Mouse (Mus musculus) adrenal gland, adult 18-20 months (tissue): ENCODE measurements at regions not wholly inside any gene's neighbourhood (a gene's known extent, or its start where the extent isn't known, plus 50 kb on each side); places are given as distances from the start of the nearest gene placed in this dataset.
"Not testable (repeated sequence)": the region's sequence is repeated elsewhere in the genome, so short reads cannot be mapped to it uniquely, and the experiment has no call there.

Experiments used
- DNase-seq, 2 experiments: peaks; one replicate each; pipeline ENCODE4 v3.0.0; 2021 to 2022; ENCODE audit warnings: low spot score in 2 of 2

DNA sequence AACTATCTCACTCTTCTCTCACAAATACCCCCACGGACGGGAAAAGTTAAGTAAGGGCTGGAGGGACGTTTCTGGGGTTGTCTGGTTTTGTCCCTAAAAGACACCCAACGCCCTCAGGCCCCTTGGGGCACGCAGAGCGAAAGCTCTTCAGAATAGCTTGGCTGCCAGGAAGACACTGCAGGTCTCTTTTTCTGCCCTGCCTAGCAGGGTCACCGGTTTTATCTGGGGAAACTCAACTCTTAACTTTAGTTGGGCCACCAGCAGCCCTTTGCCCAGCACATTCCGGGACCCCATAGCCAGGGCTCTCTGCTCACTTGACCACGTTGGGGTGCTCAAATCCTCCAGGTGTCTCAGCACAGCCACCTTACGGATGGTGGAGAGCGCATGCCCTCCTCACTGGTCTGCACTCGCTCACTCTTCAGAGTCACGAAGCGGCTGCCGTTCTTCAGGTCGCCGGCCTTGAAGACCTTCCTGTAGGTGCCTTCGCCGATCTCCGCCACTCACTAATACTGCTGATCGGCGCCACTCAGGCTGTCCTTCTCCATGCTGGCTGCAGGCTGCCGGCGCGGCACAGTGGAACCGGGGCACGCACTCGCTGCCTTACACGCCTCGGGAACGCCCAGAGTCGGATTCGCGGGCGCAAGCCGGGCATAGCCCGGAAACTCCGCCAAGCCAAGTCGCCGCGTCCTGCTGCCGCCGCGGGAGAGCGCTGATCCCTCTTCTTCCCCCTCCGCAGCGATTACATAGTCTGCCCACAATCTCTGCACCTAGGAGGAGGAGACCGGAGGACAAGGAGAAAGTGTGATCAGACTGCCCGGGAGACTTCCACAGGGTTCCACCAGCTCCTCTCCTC lies 83.0 kb downstream of the Ulbp1 start:
- peak in 1 of 2 experiments; percentile 29 for DNase-seq

DNA sequence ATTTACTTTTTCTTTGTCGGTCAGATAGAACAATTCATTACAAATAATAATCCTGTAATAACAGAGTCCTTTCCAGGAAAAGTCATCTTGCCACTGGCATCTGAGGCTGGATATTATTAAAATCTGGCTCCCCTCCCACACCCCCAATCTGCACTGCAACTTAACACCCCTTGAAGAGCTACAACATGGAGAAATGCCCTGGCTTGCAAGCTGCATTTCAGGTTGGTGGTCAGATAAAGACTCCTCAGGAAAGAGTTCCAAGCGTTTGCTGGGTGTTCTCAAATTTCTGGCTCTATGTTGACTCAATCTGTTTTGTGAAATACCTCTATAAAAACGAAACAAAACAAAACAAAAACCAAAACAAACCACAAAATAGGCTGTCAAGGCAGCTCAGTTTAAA lies 114.6 kb downstream of the Ulbp1 start:
- not testable (repeated sequence) for DNase-seq

DNA sequence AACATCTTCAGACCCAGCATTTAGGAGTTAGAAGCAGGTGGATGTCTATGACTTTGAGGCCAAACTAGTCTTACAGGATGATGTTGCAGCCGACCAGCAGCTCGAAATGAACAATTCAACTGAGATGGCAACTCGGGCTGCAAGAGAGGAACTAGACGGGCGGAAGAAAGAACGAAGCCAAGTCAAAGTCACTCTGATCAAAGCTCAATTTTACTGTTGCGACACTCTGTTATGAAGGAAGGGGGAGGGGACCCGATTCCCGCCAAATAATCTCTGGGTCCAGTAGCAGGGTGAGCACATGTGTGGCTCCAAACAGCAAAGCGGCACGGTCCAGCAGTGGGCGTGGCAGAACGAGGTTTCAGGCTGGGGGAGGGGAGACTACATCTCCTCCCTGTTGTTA lies 129.1 kb downstream of the Ulbp1 start:
- DNase-seq: not testable (repeated sequence)

DNA sequence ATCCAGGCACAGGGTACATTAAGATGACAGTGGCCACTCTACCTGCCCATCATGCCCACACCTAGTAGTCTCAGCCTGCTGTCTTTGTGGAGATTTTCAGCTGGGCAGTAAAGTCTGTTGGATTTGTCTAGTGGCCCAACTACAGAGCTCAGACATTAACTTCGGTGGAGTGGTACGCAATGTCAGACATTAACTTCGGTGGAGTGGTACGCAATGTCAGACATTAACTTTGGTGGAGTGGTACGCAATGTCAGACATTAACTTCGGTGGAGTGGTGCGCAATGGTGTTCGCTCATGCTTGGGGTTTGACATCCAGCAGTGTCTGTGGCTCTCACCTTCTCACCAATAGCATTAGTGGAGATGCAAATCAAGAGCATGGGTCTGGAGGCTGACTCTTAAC lies 129.7 kb downstream of the Ulbp1 start:
- DNase-seq: not testable (repeated sequence)

DNA sequence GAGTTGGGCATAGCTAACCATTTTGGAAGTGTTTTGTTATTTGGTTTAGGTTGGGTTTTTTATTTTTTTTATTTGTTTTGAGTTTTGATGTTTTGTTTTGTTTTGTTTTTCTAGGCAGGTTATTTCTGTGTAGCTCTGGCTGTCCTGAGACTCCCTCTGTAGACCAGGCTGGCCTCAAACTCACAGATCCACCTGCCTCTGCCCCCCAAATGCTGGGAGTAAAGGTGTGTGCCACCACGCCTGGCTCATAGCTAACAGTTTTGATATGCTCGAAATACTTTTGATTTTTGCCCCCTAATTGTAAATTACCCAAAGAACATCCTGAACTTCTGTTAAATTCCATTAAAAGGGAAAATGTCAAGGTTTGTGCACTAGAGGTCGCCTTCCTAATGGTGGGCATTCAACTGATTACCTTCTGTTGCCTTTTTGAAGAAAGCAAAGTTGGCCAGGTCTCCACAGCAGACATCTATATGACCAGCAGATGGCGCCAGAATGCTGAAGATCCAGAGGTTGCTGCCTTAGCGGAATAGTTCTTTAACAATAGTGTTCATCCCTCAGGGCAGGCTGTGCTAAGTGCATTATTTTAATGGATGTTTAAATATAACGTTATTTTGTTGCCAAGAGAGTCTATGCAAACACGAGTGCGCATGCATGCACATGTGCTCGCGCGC lies 121.2 kb upstream of the Cnksr3 start:
- peak; percentile 33 to 42 for DNase-seq

DNA sequence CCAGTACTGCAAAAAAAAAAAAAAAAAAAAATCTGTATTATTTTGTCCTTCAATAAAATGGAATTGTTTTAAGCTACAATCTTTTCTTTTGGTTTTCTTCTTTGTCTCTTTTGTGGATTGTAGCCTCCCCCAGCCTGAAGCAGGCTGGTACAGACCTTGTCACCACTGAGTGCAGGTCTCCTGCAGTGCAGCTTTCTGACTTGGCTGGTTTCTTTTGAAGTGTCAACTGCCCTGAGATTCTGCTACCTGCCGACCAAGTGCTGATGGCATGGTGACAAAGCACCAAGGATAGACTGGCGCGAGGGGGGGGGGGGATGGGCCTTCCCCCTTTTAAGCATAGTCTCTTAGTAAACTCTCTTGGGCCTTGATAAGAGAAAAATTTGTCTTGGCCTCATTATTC lies 116.2 kb upstream of the Cnksr3 start:
- DNase-seq: no peak

DNA sequence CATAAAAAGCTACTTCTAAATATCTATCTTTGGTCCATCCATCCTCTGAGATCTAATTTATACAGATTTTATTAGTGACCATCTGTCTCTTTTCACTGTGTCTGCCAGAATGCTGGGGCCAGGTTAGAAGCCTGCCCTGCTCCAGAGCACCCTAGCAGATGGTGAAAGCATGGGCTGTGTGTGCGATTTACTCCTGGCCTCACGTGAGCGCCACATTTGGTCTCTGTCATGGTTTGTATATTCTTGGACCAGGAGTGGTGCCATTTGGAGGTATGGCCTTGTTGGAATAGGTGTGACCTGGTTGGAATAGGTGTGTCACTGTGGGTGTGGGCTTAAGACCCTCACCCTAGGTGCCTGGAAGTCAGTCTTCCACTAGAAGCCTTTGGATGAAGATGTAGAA lies 115.0 kb upstream of the Cnksr3 start:
- DNase-seq: not testable (repeated sequence)

DNA sequence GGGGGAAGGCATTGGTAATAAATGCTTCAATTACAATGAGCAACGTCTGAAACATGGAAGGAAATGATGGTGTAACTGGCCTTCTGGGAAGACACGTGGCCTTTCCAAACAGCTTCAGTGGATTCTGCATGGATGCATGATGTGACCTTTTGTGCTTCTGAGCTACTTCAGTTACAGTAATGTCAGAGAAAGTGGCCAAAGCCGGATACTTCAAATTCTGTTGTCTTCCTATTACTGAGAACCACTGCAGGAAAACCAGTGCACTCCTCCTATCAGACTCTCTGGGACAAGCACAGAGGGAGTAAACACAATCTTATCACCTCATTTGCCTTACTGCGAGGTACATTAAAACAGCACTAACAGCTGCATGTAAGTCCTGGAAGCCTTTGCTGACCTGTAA lies 113.0 kb upstream of the Cnksr3 start:
- DNase-seq: no peak

DNA sequence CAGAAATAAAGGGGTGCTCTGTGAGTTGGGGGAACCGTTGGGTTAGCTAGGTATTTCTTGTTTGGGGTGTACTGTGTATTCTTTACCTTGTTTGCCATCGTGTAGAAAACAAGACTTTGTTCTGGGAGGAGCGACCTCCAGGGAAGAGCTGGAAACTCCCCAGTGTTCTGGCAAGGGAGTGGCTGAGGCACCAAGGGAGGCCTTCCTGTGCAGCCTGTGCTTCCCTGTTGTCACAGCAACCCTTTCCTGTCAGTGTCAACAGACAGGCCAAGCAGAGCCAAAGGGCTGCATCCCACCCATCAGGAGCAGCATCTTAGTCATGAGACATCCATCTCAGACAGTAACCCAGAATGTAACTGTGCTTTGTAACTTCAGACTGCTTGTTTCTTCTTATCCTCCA lies 111.2 kb upstream of the Cnksr3 start:
- DNase-seq: no peak

DNA sequence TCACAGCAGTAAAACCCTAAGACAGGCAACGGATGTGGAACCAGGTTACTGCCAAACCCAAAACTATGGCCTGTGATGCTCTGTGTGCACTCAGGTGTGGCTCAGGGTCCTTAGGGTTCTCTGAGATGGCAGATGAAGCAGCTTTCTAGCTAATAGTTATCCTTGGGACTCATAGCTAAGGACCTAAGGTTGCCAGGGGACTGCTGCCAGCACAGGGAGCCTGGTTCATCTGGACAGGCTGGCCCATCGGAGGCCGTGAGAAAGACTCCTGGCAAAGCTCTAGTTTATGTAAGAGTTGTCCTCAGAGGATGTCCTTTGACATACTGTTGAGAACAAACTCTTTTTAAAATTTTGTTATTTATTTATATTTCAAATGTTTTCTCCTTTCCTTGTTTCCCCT lies 97.9 kb upstream of the Cnksr3 start:
- DNase-seq: no peak

DNA sequence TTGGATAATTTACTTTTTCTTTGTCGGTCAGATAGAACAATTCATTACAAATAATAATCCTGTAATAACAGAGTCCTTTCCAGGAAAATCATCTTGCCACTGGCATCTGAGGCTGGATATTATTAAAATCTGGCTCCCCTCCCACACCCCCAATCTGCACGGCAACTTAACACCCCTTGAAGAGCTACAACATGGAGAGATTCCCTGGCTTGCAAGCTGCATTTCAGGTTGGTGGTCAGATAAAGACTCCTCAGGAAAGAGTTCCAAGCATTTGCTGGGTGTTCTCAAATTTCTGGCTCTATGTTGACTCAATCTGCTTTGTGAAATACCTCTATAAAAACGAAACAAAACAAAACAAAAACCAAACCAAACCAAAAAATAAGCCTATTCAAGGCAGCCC lies 93.8 kb upstream of the Cnksr3 start:
- not testable (repeated sequence) for DNase-seq

DNA sequence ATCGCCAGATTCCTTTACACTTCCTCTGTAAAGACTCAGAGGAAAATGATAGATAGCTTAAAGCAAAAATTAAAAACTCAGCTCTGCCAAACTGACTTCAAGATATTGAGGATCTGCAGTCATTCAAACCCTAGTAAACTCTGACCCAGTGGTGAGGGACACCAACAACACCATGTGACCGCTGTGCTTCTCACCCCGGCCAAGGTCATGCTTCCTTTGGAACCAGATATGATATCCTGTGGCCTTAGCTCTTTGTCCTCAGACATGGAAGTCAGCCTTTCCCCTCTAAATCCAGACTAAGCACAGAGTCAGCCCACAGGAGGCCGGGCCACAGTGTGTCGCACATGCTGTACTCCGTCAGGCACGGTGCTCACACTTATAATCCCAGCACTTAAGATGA lies 86.3 kb upstream of the Cnksr3 start:
- no peak for DNase-seq

DNA sequence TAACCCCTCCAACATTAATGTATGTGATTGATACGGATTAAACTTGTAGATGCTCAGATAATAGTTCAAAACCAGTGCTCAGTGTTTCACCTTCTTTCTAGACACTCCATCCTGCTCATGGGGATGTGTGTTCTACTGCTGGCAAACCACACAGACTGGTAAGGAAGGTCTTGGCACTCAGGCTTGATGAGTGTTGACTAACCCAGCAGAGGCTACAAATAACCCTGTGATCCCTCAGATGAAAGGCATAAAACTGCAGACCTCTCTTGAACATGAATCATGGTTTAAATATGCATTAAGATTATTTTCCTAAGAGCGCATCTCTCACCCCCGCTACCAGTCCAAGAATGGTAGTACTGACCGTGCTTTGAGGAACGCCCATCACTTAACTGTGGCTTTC lies 83.9 kb upstream of the Cnksr3 start:
- DNase-seq: no peak

DNA sequence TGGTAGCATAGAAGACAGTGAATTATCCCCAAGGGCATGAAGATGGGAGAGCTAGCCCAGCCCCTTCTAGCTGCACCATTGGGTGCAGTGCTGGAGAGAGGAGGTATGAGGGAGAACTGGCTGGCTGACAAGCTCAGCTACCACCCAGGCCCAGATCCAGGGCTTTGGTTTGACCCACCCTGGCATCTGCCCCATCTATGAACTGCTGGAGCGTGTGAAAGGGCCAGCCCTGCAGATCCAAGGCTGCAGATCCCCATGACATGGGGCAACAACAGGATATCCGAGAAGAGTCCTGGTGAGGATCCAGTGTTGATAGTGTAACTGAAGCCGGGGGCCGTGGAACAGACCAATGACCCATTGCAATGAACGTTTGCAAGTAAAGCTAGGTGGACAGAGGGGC lies 81.2 kb upstream of the Cnksr3 start:
- DNase-seq: no peak

DNA sequence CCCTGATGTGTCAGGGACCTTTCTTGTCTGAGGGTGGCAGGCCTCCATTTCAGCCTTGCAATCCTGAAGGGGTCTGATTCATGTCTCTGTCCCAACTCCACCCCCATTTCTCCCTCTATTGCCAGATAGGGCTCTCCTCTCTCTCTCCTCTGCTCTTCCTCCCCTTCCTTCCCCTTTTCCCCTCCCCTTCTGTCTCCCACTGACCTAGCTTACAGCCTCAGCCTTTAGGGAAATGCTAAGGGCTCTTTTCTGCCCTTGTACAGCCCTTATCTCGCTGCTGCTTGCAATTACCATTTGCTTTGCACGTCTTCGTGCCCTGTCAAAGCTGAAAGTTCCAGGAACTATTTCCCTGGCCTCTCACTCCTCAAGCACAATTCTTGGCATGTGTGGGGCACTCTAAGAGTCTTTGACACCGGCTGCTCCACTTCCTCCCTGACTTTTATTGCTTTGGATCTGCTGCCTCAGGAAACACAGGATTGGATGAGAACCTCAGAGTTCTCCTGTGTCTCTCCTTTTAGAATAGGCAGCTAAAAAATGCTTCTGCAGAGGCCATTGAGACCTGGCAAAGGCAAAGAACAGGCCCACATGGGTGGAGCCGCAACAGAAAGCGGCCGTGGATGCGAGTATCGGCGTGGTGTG lies 77.9 kb upstream of the Cnksr3 start:
- peak in 1 of 2 experiments; percentile 2 for DNase-seq

DNA sequence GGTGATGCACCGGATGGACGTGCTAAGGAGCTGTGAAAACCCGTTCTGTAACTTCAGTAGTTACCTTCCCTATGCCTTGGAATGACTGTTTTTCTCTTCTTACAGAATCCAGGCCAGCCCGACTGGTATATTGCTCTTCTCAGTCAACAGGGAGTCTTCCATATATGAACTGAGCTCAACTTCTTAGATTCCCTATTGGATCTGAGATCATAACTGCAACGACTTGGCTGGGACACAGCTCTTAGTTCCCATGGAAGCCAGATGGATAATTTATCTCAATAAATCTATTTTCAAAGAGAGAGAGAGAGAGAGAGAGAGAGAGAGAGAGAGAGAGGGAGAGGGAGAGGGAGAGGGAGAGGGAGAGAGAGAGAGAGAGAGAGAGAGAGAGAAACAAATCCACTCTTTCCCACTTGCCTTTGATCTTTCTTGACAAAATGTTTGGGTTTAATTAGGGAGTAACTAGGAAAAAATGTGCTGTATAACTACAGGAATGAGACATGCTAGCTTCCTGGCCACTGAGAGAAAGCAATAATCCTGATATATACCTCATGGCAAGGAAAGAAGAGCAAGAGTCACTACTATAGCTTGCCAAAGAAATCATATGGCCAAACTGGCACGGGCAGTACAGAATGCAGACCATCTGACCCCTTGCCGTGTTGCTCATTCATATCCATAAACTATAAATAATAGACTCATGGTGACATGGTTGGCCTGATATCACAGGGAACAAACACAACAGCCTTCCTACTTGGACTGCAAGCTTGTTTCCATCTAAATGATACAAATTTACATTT lies 73.3 kb upstream of the Cnksr3 start:
- DNase-seq: no peak

DNA sequence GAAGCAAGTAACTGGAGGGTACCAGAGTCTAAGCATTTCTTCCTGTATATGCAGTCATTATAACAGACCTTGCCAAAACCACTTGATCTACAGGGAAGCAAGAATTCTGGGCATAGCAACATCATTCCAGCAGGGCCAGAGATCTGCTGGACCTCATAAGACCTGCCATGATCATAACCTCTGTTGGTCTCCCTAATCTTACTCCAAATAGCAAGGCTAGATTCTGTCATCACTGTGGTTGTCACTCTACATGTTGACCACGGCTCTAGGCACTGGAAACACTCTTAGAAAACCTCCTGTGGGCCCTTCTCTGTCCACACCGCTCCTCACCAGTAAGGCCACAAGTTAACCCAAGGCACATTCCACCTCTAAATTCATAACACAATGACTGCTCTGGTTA lies 68.4 kb upstream of the Cnksr3 start:
- no peak for DNase-seq

DNA sequence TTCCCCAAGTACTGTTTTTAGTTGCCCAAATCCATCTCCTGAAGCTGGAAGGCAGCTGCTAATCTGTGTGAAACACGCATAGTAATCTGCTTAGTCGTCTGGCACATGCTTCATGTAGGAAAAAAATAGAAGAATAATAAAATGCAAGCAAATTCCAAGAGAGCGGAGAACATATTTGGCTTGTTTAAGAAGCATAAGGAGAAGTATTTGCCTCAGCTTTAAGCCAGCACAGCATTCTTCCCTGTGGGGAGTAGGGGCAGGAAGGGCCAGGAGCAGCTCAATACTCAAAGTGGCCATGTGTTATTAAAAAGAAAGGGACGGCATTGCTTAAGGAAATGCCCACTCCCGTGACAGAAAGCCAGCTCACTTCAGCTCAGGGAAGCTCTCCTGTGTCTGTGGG lies 66.8 kb upstream of the Cnksr3 start:
- no peak for DNase-seq

DNA sequence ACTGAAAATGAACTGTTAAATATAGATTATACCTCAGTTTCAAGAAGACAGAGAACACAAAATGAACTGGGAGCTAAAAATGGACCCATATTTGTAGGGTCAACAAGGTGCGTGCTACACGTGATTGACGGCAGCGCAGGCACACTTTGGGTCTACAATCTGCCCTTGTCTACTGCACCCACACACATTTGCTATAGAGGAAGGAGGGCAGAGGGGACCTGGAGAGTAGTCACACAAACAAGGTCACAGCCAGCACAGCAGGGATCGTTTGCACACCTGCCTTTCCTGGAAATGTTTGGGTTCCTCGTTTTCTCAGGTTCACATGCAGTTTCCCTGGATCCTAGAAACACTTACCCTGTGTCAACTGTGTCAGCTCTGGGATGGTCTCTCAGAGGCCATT lies 63.3 kb upstream of the Cnksr3 start:
- no peak for DNase-seq

DNA sequence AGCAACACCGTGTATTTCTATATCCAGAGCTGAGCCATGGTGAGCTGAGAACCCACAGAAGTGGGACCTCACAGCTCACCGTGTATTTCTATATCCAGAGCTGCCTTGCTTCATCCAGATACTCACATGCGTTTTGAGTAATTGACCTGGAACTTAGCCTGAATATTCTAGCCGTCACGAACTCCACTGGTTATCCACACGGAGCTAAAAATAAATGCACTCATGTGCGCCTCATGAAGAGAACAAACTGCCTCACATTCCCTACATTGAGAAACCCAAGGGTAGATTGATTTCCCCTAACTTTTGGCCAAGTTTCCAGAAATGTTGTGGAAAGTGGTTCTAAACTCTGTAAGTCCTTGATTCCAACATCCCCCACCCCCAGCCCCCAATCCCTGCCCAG lies 62.4 kb upstream of the Cnksr3 start:
- no peak for DNase-seq

DNA sequence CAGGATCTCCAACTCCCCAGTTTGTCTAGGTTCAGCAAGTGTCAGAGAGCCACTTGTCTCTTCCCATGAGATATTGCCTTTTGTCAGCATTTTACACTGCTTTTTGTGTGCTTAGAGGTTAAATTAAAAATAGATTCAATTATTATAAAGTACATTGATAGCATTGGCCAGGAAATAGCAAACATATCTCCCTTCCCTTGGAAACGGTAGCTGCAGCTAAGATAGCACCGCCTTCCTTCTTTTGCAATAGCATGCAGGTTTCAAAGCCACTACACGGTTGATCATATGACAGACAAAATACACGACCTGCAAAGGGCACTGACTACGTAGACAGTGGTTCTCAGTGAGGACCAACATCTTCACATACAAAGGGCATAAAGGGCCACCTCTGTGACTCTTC lies 59.1 kb upstream of the Cnksr3 start:
- no peak for DNase-seq
